Mouse (Mus musculus): ENCODE measurements around the gene Prap1.
"Not testable (repeated sequence)": the region's sequence is repeated elsewhere in the genome, so short reads cannot be mapped to it uniquely, and the experiment has no call there.

DNA sequence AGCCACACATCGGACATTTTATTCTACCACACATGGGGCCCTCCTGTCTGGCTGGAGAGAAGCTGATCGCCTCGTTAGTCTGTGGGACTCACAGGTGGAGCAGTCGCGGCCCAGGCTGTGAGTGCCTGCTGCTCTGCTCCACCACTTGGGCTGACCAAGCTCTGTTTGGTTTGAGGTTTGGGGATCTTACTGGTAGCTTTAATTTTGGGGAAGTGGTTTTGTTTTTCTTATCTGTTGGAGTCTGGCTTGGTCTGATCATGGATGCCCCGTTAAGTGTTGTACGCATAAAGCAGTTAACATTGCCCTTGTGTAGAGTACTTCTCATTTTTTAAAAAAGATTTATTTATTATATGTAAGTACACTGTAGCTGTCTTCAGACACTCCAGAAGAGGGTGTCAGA is 40.8 kb downstream of the Prap1 start:
- TF ChIP-seq CTCF (IDR thresholded peaks at IDR 0.05; ENCODE audit: borderline replicate concordance, insufficient read depth, low read length); POLR2A (IDR thresholded peaks at IDR 0.05; ENCODE audit: low read depth, low read length): not testable (repeated sequence)
